Mouse (Mus musculus): ENCODE data around the gene Cfl1. TPM values are rescaled to one million over a fixed set of nuclear protein-coding genes. Genes with fewer than 3 reads are reported as not detected.

Gene Cfl1
- polyA plus RNA-seq, 1 experiment from 2014 or later, result 3,114 TPM

DNA sequence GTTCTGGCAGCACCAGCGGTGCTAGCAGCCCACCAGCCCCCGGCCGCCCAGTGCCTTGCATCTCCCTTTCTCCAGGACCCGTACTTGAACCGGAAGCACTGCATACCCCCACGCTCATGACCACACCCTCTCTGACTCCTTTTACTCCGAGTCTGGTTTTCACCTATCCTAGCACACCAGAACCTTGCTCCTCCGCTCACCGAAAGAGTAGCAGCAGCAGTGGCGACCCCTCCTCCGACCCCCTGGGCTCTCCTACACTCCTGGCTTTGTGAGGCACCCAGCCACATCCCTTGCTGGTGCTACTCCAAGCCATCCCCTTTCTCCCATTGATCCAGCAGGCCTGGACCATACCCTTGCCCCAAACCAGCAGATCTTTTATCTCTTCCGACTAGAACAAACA lies 35.2 kb upstream of the Cfl1 start:
- no peak overlapping the region for H3K27ac ChIP-seq (ENCODE audit: low read depth, low read length)
- H3K9me3 ChIP-seq (ENCODE audit: control insufficient read depth, low read length), result no peaks in the 10 kb centered on the region
- peak overlapping the region; percentile 77 for H3K4me3 ChIP-seq (ENCODE audit: low read length)
- no peak for ATAC-seq (ENCODE audit: low FRiP score, low TSS enrichment)
- peaks cover 10% of the 10 kb centered on the region for H3K36me3 ChIP-seq (ENCODE audit: control insufficient read depth, insufficient read depth, low read length)
- no peaks in the 10 kb centered on the region for H3K27me3 ChIP-seq (ENCODE audit: control insufficient read depth, insufficient read depth, low read length)
- peak overlapping the region; percentile 98 for H3K4me2 ChIP-seq (replicated peaks; ENCODE audit: low read depth, low read length)
- 71% methylated on average over 12 of the region's 12 CpGs for WGBS
- H3K4me1 ChIP-seq (ENCODE audit: control insufficient read depth, insufficient read depth, low read length), result peaks cover 27% of the 10 kb centered on the region; the same call in 1 of the 2 replicates
- no peak overlapping the region for H3K9ac ChIP-seq (ENCODE audit: low read depth, low read length)

DNA sequence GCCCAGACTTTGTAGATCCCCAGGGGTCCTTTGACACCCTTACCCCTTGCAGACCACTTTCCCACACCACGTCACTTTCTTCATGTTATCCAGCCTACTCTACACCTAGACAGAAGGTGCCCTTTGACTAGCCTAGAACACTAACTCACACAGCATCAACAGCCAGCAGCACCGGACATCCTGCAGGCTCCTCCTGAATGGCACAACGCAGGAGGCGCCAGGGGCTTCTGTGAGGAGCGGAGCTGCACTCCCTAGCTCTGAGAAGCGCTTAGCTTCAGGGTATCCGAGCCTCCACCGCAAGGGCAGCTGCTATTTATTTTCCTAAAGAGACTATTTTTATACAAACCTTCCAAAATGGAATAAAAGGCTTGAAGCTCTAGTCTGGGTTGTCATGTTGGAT lies 34.7 kb upstream of the Cfl1 start:
- Histone ChIP-seq H3K27me3 (ENCODE audit: control insufficient read depth, insufficient read depth, low read length) (no peaks in the 10 kb centered on the region), H3K9me3 (ENCODE audit: control insufficient read depth, low read length) (no peaks in the 10 kb centered on the region), H3K36me3 (ENCODE audit: control insufficient read depth, insufficient read depth, low read length) (peaks cover 10% of the 10 kb centered on the region), H3K9ac (ENCODE audit: low read depth, low read length) (peak overlapping the region; percentile 85), H3K27ac (ENCODE audit: low read depth, low read length) (no peak overlapping the region; the same call in 1 of the 2 replicates), H3K4me1 (ENCODE audit: control insufficient read depth, insufficient read depth, low read length) (peaks cover 27% of the 10 kb centered on the region; the same call in 1 of the 2 replicates), H3K4me2 (replicated peaks; ENCODE audit: low read depth, low read length) (peak overlapping the region; percentile 98), H3K4me3 (ENCODE audit: low read length) (peak overlapping the region; percentile 77)
- no peak for ATAC-seq (ENCODE audit: low FRiP score, low TSS enrichment)
- 61% methylated on average over 8 of the region's 8 CpGs for WGBS

DNA sequence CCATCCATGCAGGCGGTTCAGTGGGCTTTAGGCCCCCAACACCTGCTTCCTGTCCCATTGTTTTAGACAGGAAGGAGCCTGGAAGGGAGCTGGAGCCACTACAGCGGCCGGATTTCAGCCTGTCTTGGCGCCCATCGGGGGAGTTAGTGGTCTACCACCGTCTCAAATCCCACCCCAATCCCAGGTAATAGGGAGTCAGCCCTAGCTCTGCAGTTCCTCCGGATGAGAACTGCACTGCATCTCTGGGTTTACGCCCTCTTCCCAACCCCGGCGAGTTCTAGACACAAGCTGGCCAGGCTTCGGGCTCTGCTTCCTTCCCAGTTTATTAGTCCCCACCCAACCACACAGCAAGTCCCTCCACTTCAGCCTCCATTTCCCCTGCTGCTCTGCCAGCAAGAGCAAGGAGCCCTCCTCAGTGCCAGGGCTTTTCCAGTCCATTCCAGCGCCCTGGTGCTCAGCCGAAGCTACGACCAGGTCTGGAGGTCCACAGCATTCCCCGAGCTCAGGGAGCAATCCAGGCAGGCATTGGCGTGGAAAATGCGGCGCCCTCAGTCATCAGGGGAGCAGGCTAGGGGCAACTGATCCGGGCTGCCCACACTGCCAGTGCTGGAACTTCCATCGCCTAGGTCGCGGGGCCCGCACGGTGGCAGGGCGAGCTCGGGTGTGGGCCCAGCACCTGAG lies 33.9 kb upstream of the Cfl1 start:
- 2% methylated on average over 20 of the region's 26 CpGs for WGBS
- Histone ChIP-seq H3K27ac (ENCODE audit: low read depth, low read length) (peak overlapping the region; percentile 89), H3K27me3 (ENCODE audit: control insufficient read depth, insufficient read depth, low read length) (no peaks in the 10 kb centered on the region), H3K9ac (ENCODE audit: low read depth, low read length) (peak overlapping the region; percentile 85), H3K9me3 (ENCODE audit: control insufficient read depth, low read length) (no peaks in the 10 kb centered on the region), H3K4me2 (replicated peaks; ENCODE audit: low read depth, low read length) (peak overlapping the region; percentile 98), H3K36me3 (ENCODE audit: control insufficient read depth, insufficient read depth, low read length) (peaks cover 10% of the 10 kb centered on the region), H3K4me3 (ENCODE audit: low read length) (peak overlapping the region; percentile 77), H3K4me1 (ENCODE audit: control insufficient read depth, insufficient read depth, low read length) (peaks cover 32% of the 10 kb centered on the region; the same call in 1 of the 2 replicates)
- ATAC-seq (ENCODE audit: low FRiP score, low TSS enrichment), result no peak

DNA sequence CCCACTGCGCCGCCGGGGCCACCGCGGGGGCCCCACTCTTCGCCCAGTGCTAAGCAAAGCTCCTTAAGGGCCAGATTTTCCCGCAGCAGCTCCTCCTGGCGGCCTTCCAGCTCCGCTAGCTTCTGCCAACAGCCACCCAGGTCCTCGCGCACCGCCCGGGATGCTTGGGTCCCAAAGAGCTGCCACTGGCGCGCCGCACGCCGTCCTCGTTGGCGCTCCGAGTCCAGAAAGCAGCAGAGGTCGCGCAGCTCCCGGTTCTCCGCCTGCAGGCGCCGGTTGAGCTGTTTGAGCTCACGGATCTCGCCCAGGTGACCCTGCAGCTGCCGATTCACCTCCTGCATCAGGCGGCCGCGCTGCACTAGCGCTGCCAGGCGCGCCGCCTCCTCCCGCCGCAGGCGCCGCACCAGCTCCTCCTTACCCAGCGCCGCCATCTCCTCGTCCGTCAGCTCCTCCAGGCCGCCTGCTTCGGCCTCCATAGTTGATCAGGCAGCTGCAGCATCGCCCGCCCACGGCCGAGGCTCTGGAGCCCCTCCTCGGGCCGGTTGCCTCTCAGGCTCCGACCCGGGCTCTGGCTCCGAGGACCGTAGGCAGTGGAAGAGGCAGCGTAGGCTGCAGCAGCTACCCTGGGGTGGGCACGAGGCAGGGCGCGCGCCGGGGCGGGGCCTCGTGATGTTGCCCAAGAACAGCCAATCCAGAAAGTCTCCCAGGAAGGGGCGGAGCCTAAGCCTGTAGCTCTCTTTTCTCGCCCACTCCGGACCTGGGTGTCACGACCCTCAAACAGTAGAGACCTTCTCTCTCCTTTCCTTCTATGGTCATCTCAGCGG lies 33.1 kb upstream of the Cfl1 start:
- Histone ChIP-seq H3K4me1 (ENCODE audit: control insufficient read depth, insufficient read depth, low read length) (peaks cover 34% of the 10 kb centered on the region; the same call in 1 of the 2 replicates), H3K9me3 (ENCODE audit: control insufficient read depth, low read length) (no peaks in the 10 kb centered on the region), H3K4me3 (ENCODE audit: low read length) (peak overlapping the region; percentile 77), H3K36me3 (ENCODE audit: control insufficient read depth, insufficient read depth, low read length) (peaks cover 14% of the 10 kb centered on the region), H3K9ac (ENCODE audit: low read depth, low read length) (peak overlapping the region; percentile 85), H3K4me2 (replicated peaks; ENCODE audit: low read depth, low read length) (peak overlapping the region; percentile 98), H3K27ac (ENCODE audit: low read depth, low read length) (peak overlapping the region; percentile 89), H3K27me3 (ENCODE audit: control insufficient read depth, insufficient read depth, low read length) (no peaks in the 10 kb centered on the region)
- ATAC-seq (ENCODE audit: low FRiP score, low TSS enrichment), result peak; percentile 91
- WGBS, result under 1% methylated on average over 64 of the region's 70 CpGs

DNA sequence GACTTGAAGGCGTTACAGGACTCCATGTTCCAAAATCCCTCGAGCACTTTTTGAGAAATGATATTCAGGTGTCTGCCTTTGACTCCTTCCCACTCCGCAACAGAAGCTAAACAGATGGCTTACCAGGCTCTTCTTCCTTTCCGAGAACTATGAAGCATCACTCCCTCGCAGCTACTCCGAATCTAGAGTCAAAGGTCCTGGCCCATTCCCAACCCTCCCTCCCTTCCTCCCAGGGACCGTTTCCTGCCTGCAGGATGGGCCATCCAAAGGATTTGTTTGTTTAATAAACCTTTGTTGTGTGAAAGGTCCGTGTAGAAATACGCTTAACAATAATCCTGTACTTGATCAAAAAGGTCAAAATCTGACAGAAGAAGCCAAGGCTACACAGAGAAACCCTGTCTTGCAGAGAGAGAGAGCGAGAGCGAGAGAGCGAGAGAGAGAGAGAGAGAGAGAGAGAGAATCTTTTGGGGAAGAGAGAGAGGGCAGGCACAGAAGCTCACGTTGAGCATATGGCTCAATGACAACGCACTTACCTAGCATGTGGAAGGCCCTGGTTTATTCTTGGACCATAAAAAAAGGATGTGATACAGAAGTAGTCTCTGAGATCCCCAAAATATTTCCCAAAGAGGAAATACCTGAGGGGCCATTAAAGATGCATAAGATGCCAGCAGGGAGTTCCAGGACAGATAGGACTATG lies 32.4 kb upstream of the Cfl1 start, which contains the start of gene Ccdc85b:
Ccdc85b (minus strand) TSS at position 149 of the 697 bp plus-strand sequence.
- no peak for ATAC-seq (ENCODE audit: low FRiP score, low TSS enrichment)
- peak within 1 kb of the TSS; percentile 77 for H3K4me3 ChIP-seq (ENCODE audit: low read length)
- WGBS, result 13% methylated on average over 14 of the region's 14 CpGs
- H3K4me1 ChIP-seq (ENCODE audit: control insufficient read depth, insufficient read depth, low read length), result peaks cover 34% of the 10 kb centered on the region; the same call in 1 of the 2 replicates
- H3K4me2 ChIP-seq (replicated peaks; ENCODE audit: low read depth, low read length), result peak within 1 kb of the TSS; percentile 98
- H3K36me3 ChIP-seq (ENCODE audit: control insufficient read depth, insufficient read depth, low read length), result peaks cover 21% of the 10 kb centered on the region
- peak within 1 kb of the TSS; percentile 85 for H3K9ac ChIP-seq (ENCODE audit: low read depth, low read length)
- H3K27ac ChIP-seq (ENCODE audit: low read depth, low read length), result peak within 1 kb of the TSS; percentile 89
- H3K27me3 ChIP-seq (ENCODE audit: control insufficient read depth, insufficient read depth, low read length), result no peaks in the 10 kb centered on the region
- H3K9me3 ChIP-seq (ENCODE audit: control insufficient read depth, low read length), result no peaks in the 10 kb centered on the region

DNA sequence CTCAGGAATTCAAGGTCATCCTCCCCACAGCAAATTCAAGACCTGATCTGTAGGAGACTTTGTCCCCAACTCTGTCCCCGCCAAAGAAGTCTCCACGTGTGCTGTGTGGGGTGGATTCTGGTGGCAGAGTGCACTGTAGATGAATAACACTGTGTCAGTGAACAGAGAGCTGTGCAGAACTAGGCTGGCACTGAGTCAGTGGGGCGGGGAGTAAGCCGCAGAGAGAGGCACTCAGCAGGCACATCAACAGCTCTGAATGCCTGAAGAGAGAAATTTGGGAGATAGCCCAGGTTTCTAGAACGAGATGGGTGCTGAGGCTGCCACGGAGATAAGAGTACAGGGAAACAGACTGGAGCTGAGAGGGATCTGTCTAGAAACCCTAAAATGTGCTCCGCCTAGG lies 31.2 kb upstream of the Cfl1 start:
- no peak for ATAC-seq (ENCODE audit: low FRiP score, low TSS enrichment)
- WGBS, result 73% methylated on average over 7 of the region's 7 CpGs
- H3K36me3 ChIP-seq (ENCODE audit: control insufficient read depth, insufficient read depth, low read length), result peaks cover 25% of the 10 kb centered on the region
- H3K9ac ChIP-seq (ENCODE audit: low read depth, low read length), result no peak overlapping the region
- no peaks in the 10 kb centered on the region for H3K27me3 ChIP-seq (ENCODE audit: control insufficient read depth, insufficient read depth, low read length)
- H3K4me1 ChIP-seq (ENCODE audit: control insufficient read depth, insufficient read depth, low read length), result peaks cover 33% of the 10 kb centered on the region; the same call in 1 of the 2 replicates
- H3K9me3 ChIP-seq (ENCODE audit: control insufficient read depth, low read length), result no peaks in the 10 kb centered on the region
- H3K4me2 ChIP-seq (replicated peaks; ENCODE audit: low read depth, low read length), result no peak overlapping the region
- no peak overlapping the region for H3K27ac ChIP-seq (ENCODE audit: low read depth, low read length)
- no peak overlapping the region for H3K4me3 ChIP-seq (ENCODE audit: low read length)

DNA sequence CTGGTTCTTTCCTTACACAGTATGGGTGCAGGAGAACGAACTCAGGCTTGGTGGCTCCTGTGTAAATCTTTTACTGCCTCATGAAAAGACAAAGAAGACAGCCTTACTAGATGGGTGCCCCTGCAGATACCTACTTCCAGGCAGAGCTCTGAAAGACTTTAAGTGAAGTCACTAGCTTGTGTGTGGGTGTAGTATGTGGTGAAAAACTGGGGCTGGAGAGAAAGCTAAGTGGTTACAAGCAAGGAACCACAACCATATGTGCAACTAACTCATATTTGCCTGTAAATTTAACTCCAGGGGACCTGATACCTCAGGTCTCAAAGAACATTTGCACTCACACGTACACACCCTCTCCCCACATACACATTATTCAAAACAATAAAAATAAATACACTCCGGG lies 30.4 kb upstream of the Cfl1 start:
- WGBS, result 35% methylated on average over 3 of the region's 3 CpGs
- Histone ChIP-seq H3K9ac (ENCODE audit: low read depth, low read length) (peak overlapping the region; percentile 71), H3K9me3 (ENCODE audit: control insufficient read depth, low read length) (no peaks in the 10 kb centered on the region), H3K36me3 (ENCODE audit: control insufficient read depth, insufficient read depth, low read length) (peaks cover 27% of the 10 kb centered on the region), H3K27me3 (ENCODE audit: control insufficient read depth, insufficient read depth, low read length) (no peaks in the 10 kb centered on the region), H3K4me2 (replicated peaks; ENCODE audit: low read depth, low read length) (peak overlapping the region; percentile 95), H3K4me3 (ENCODE audit: low read length) (peak overlapping the region; percentile 66), H3K4me1 (ENCODE audit: control insufficient read depth, insufficient read depth, low read length) (peaks cover 25% of the 10 kb centered on the region; the same call in 1 of the 2 replicates), H3K27ac (ENCODE audit: low read depth, low read length) (no peak overlapping the region)
- no peak for ATAC-seq (ENCODE audit: low FRiP score, low TSS enrichment)

DNA sequence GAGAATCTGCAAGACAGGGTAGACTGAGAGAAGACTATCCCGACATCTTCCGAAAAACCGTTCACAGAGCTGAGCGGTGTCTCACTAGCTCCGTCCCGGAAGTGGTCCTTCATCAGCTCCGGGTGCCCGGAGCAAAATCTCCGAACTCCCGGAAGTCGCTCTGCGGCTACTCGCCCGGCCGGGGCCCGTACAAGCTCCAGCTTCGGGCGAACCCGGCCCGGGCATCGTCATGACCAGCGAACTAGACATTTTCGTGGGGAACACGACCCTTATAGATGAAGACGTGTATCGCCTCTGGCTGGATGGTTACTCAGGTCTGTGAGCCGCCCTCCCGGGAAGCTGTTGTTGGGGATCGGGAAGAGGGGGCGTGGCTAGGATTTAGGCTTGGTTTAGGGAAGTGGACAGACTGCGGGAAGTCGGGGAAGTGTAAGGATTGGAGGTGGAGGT lies 29.8 kb upstream of the Cfl1 start, which contains the start of gene Fibp:
Fibp (plus strand) TSS at position 151 of the 447 bp plus-strand sequence.
- peak; percentile 55 for ATAC-seq (ENCODE audit: low FRiP score, low TSS enrichment)
- H3K9ac ChIP-seq (ENCODE audit: low read depth, low read length), result peak within 1 kb of the TSS; percentile 71
- H3K27ac ChIP-seq (ENCODE audit: low read depth, low read length), result peak within 1 kb of the TSS; percentile 18; the same call in 1 of the 2 replicates
- H3K4me3 ChIP-seq (ENCODE audit: low read length), result peak within 1 kb of the TSS; percentile 66
- H3K4me2 ChIP-seq (replicated peaks; ENCODE audit: low read depth, low read length), result peak within 1 kb of the TSS; percentile 95
- under 1% methylated on average over 32 of the region's 32 CpGs for WGBS
- H3K4me1 ChIP-seq (ENCODE audit: control insufficient read depth, insufficient read depth, low read length), result peaks cover 19% of the 10 kb centered on the region; the same call in 1 of the 2 replicates
- H3K9me3 ChIP-seq (ENCODE audit: control insufficient read depth, low read length), result no peaks in the 10 kb centered on the region
- no peaks in the 10 kb centered on the region for H3K27me3 ChIP-seq (ENCODE audit: control insufficient read depth, insufficient read depth, low read length)
- peaks cover 33% of the 10 kb centered on the region for H3K36me3 ChIP-seq (ENCODE audit: control insufficient read depth, insufficient read depth, low read length)
